Comparison of ENCODE assay signal across 17 mouse cellular contexts in genomic region chr2:50165277-50165676, GRCm38 (mm10).
A peak's percentile ranks its signal among the peaks of the same experiment; 100 is the strongest.
DNase-seq lines count a peak whose midpoint lies in the region; ATAC-seq and TF ChIP-seq lines count a peak whose summit lies in the region.
"Had no signal": no experiment of that assay in that cellular context is flagged by ENCODE, and none has a peak within 500 bp of the region (broad histone marks: within the 10 kb centered on the region; RNA-seq: fewer than 3 reads in every experiment).

No protein-coding gene starts in this region.

- no peak overlapping the region for H3K4me3 ChIP-seq in hindbrain, embryonic 15.5 days
- H3K4me3 ChIP-seq in hindbrain, embryonic 12.5 days = no peak overlapping the region
- no peak overlapping the region for H3K4me3 ChIP-seq in kidney, postnatal 0 days (replicated peaks; ENCODE audit: low read depth, low read length)
- H3K4me3 ChIP-seq: heart, adult 2 months; limb, embryonic 15.5 days; stomach, embryonic 15.5 days had no signal

- H3K4me1 ChIP-seq in hindbrain, embryonic 15.5 days (replicated peaks) = peaks cover 9% of the 10 kb centered on the region; the same call in 1 of the 2 replicates
- H3K4me1 ChIP-seq in hindbrain, embryonic 12.5 days = peaks cover 8% of the 10 kb centered on the region; the same call in 1 of the 2 replicates
- H3K4me1 ChIP-seq in kidney, postnatal 0 days (replicated peaks; ENCODE audit: insufficient read depth, low read length) = no peaks in the 10 kb centered on the region
- H3K4me1 ChIP-seq: stomach, embryonic 15.5 days had no signal

- H3K27ac ChIP-seq in hindbrain, embryonic 15.5 days (replicated peaks) = no peak overlapping the region; the same call in 1 of the 2 replicates
- no peak overlapping the region for H3K27ac ChIP-seq in hindbrain, embryonic 12.5 days
- 0 out of 2 replicates have a peak overlapping the region, but pooled peaks have one; percentile 36 for H3K27ac ChIP-seq in kidney, postnatal 0 days
- H3K27ac ChIP-seq: heart, adult 2 months; hindbrain, embryonic 14.5 days; limb, embryonic 15.5 days; stomach, embryonic 15.5 days had no signal

- no peak overlapping the region for H3K4me2 ChIP-seq in hindbrain, embryonic 15.5 days
- H3K4me2 ChIP-seq in hindbrain, embryonic 12.5 days (replicated peaks) = no peak overlapping the region
- H3K4me2 ChIP-seq in kidney, postnatal 0 days (ENCODE audit: low read length) = no peak overlapping the region
- H3K4me2 ChIP-seq: hindbrain, embryonic 14.5 days; limb, embryonic 15.5 days; stomach, embryonic 15.5 days had no signal

- no peaks in the 10 kb centered on the region for H3K27me3 ChIP-seq in hindbrain, embryonic 15.5 days
- H3K27me3 ChIP-seq in hindbrain, embryonic 12.5 days = no peaks in the 10 kb centered on the region
- no peaks in the 10 kb centered on the region for H3K27me3 ChIP-seq in kidney, postnatal 0 days (ENCODE audit: insufficient read depth, low read length)
- H3K27me3 ChIP-seq: limb, embryonic 15.5 days; stomach, embryonic 15.5 days had no signal

- no peaks in the 10 kb centered on the region for H3K9me3 ChIP-seq in hindbrain, embryonic 15.5 days
- no peaks in the 10 kb centered on the region for H3K9me3 ChIP-seq in hindbrain, embryonic 12.5 days (replicated peaks)
- 0 out of 2 replicates have a peak, but pooled peaks cover under 1% of the 10 kb centered on the region for H3K9me3 ChIP-seq in kidney, postnatal 0 days (replicated peaks; ENCODE audit: low read length)
- H3K9me3 ChIP-seq: limb, embryonic 15.5 days; stomach, embryonic 15.5 days had no signal

- WGBS in hindbrain, embryonic 15.5 days = 62% methylated on average over 6 of the region's 6 CpGs
- 64% methylated on average over 6 of the region's 6 CpGs for WGBS in hindbrain, embryonic 12.5 days
- 45% methylated on average over 6 of the region's 6 CpGs for WGBS in kidney, postnatal 0 days

- no peaks in the 10 kb centered on the region for H3K36me3 ChIP-seq in hindbrain, embryonic 15.5 days
- H3K36me3 ChIP-seq in hindbrain, embryonic 12.5 days = no peaks in the 10 kb centered on the region
- no peaks in the 10 kb centered on the region for H3K36me3 ChIP-seq in kidney, postnatal 0 days (ENCODE audit: insufficient read depth, low read length)
- H3K36me3 ChIP-seq: limb, embryonic 15.5 days; stomach, embryonic 15.5 days had no signal

- no peak overlapping the region for H3K9ac ChIP-seq in hindbrain, embryonic 15.5 days
- no peak overlapping the region for H3K9ac ChIP-seq in hindbrain, embryonic 12.5 days
- no peak overlapping the region for H3K9ac ChIP-seq in kidney, postnatal 0 days (ENCODE audit: low read depth, low read length)
- H3K9ac ChIP-seq: hindbrain, embryonic 14.5 days; limb, embryonic 15.5 days; stomach, embryonic 15.5 days had no signal

- DNase-seq in cerebellum, adult 8-10 months = no peak
- DNase-seq in kidney, postnatal 0 days (ENCODE audit: low spot score) = no peak
- DNase-seq in kidney, postnatal 36 days = no peak
- DNase-seq in cerebellum, postnatal 25 days = peak; percentile 58
- DNase-seq in ovary, postnatal 14 days (ENCODE audit: low spot score) = no peak
- DNase-seq: adrenal gland, adult 2 months; heart, adult 2 months; kidney, adult 18-20 months; lung, postnatal 10 days; right cerebral cortex, postnatal 25 days had no signal

- no peak for TF ChIP-seq CTCF in kidney, postnatal 0 days (IDR thresholded peaks at IDR 0.05; ENCODE audit: low read depth)

- ATAC-seq in cerebellum, adult (ENCODE audit: insufficient number of reproducible peaks, low FRiP score, low TSS enrichment) = peak; percentile 78
- ATAC-seq in hindbrain, embryonic 15.5 days (ENCODE audit: low FRiP score, low read depth) = 0 out of 2 replicates have a peak, but pooled peaks have one; percentile 34
- ATAC-seq in hindbrain, embryonic 12.5 days (ENCODE audit: low FRiP score) = no peak
- no peak for ATAC-seq in kidney, postnatal 0 days (replicated peaks; ENCODE audit: low FRiP score, low read depth)
- ATAC-seq: midbrain, embryonic 16.5 days had no signal

Comparison
In these comparisons a context has a peak if more than half of its experiments do, and no peak if none do; other contexts are left out.
1. ATAC-seq: peak in cerebellum, adult (single experiment) and hindbrain, embryonic 15.5 days (single experiment); none in hindbrain, embryonic 12.5 days (single experiment) and kidney, postnatal 0 days (single experiment).
2. DNase-seq: peak in cerebellum, postnatal 25 days (2 of 2); none in cerebellum, adult 8-10 months (single experiment), kidney, postnatal 0 days (single experiment), kidney, postnatal 36 days (0 of 2) and ovary, postnatal 14 days (single experiment).